Mouse (Mus musculus) lung, postnatal 0 days (tissue): Measurements from ENCODE around the gene Grik4. TPM values are rescaled to one million over a fixed set of nuclear protein-coding genes. Genes with fewer than 3 reads are reported as not detected.
A peak's percentile ranks its signal among the peaks of the same experiment; 100 is the strongest.
"Not testable (repeated sequence)": the region's sequence is repeated elsewhere in the genome, so short reads cannot be mapped to it uniquely, and the experiment has no call there.

ENCODE experiments used
- ATAC-seq: fragments of 200-750 bp; cut with Nextera tagmentation; 2 replicates; pipeline ENCODE4 v1.8.0; 2017; ENCODE audit warnings: moderate library complexity
- DNase-seq: peaks from one replicate; pipeline ENCODE4 v3.0.0-alpha.2; 2016; ENCODE audit warnings: low spot score
- H3K27ac ChIP-seq: fragments of 300-500 bp; sonication (generic); 2 replicates; pipeline ENCODE4 v1.5.1; 2014; ENCODE audit warnings: antibody characterized with exemption, mild to moderate bottlenecking, low read length, mixed read lengths
- H3K27me3 ChIP-seq: fragments of 300-500 bp; sonication (generic); replicated peaks from 2 replicates; pipeline ENCODE4 v1.6.1; 2014; ENCODE audit warnings: low read length, mixed read lengths; ENCODE audit not compliant: insufficient read depth
- H3K36me3 ChIP-seq: fragments of 300-500 bp; sonication (generic); 2 replicates; pipeline ENCODE4 v1.6.1; 2014; ENCODE audit warnings: low read length, mixed read lengths; ENCODE audit not compliant: insufficient read depth
- H3K4me1 ChIP-seq: fragments of 300-500 bp; sonication (generic); 2 replicates; pipeline ENCODE4 v1.6.1; 2014; ENCODE audit warnings: antibody characterized with exemption, low read depth, low read length, mixed read lengths; ENCODE audit not compliant: insufficient read depth
- H3K4me2 ChIP-seq: fragments of 300-500 bp; sonication (generic); replicated peaks from 2 replicates; pipeline ENCODE4 v1.6.1; 2014; ENCODE audit warnings: low read depth, mild to moderate bottlenecking, low read length, moderate library complexity, mixed read lengths
- H3K4me3 ChIP-seq: fragments of 300-500 bp; sonication (generic); 2 replicates; pipeline ENCODE4 v1.5.1; 2014; ENCODE audit warnings: low read depth, low read length
- H3K9ac ChIP-seq: fragments of 300-500 bp; sonication (generic); replicated peaks from 2 replicates; pipeline ENCODE4 v1.6.1; 2014; ENCODE audit warnings: low read depth, mild to moderate bottlenecking
- H3K9me3 ChIP-seq: fragments of 300-500 bp; sonication (generic); 2 replicates; pipeline ENCODE4 v1.6.1; 2016; ENCODE audit warnings: low read length, mixed read lengths
- CTCF ChIP-seq: IDR thresholded peaks from 2 replicates; pipeline ENCODE4 v1.5.1; 2016; ENCODE audit warnings: antibody characterized with exemption, mild to moderate bottlenecking
- EP300 ChIP-seq: IDR thresholded peaks from 2 replicates; pipeline ENCODE4 v1.6.1; 2016; ENCODE audit warnings: antibody characterized with exemption, mild to moderate bottlenecking, control low read depth
- WGBS: fragments of 180-500 bp; shearing (Covaris S2); extraction: QIAGEN DNeasy Blood & Tissue Kit; methylation state at CpG from one replicate; pipeline ENCODE4 v1.1.7; 2014; 5-methylcytosine and 5-hydroxymethylcytosine counted together
- polyA plus RNA-seq: library from polyadenylated mRNA; unstranded; fragments of >200 nt; fragmentation: Nextera tagmentation; extraction: Ambion mirVana; gene quantifications from 2 replicates; pipeline ENCODE4 v1.2.1, GENCODE M21; 2015

The Grik4 gene
- polyA plus RNA-seq = 0.47 and 0.67 TPM in 2 replicates

- DNase-seq (peak; percentile 82), ATAC-seq (peak; percentile 88)
- Histone ChIP-seq H3K9ac (peak within 1 kb of the TSS; percentile 32; the same call in 1 of the 2 replicates), H3K27me3 (no peaks in the 10 kb centered on the region), H3K27ac (no peak within 1 kb of the TSS), H3K9me3 (no peaks in the 10 kb centered on the region), H3K4me3 (peak within 1 kb of the TSS; percentile 56), H3K4me2 (peak within 1 kb of the TSS; percentile 100), H3K4me1 (no peaks in the 10 kb centered on the region), H3K36me3 (no peaks in the 10 kb centered on the region)
- TF ChIP-seq CTCF (peak; percentile 44), EP300 (no peak)
- WGBS = under 1% methylated on average over 51 of the region's 68 CpGs
These were observed at the start of gene Grik4 for GRCm38 (mm10) chr9:42943781-42944535. Grik4 (minus strand) TSS chr9:42944493.

GRCm38 (mm10) chr9:42993659-42994058, 49.4 kb upstream of the Grik4 start:
- H3K36me3 ChIP-seq = peaks cover 49% of the 10 kb centered on the region; the same call in 1 of the 2 replicates
- no peak for TF ChIP-seq EP300
- TF ChIP-seq CTCF = no peak
- no peak overlapping the region for H3K27ac ChIP-seq
- ATAC-seq (no peak), DNase-seq (no peak)
- WGBS = 86% methylated on average over 4 of the region's 4 CpGs
- no peak overlapping the region for H3K9ac ChIP-seq
- H3K4me2 ChIP-seq = no peak overlapping the region
- no peaks in the 10 kb centered on the region for H3K27me3 ChIP-seq
- H3K4me1 ChIP-seq = no peaks in the 10 kb centered on the region
- H3K4me3 ChIP-seq = no peak overlapping the region
- H3K9me3 ChIP-seq = no peaks in the 10 kb centered on the region

- Histone ChIP-seq H3K27me3 (no peaks in the 10 kb centered on the region), H3K36me3 (peaks cover 45% of the 10 kb centered on the region), H3K4me2 (no peak overlapping the region), H3K9me3 (no peaks in the 10 kb centered on the region), H3K4me3 (no peak overlapping the region), H3K9ac (no peak overlapping the region), H3K4me1 (no peaks in the 10 kb centered on the region), H3K27ac (no peak overlapping the region)
- no peak for ATAC-seq
- TF ChIP-seq CTCF (no peak), EP300 (no peak)
- 80% methylated on average over 4 of the region's 4 CpGs for WGBS
- DNase-seq = no peak
These were observed 43.7 kb upstream of the Grik4 start for GRCm38 (mm10) chr9:42987988-42988387.

GRCm38 (mm10) chr9:42968894-42969521, 24.7 kb upstream of the Grik4 start:
- H3K4me2 ChIP-seq = no peak overlapping the region
- 62% methylated on average over 11 of the region's 11 CpGs for WGBS
- no peak for DNase-seq
- no peaks in the 10 kb centered on the region for H3K4me1 ChIP-seq
- no peak overlapping the region for H3K4me3 ChIP-seq
- H3K27me3 ChIP-seq = no peaks in the 10 kb centered on the region
- no peaks in the 10 kb centered on the region for H3K9me3 ChIP-seq
- H3K27ac ChIP-seq = no peak overlapping the region
- no peak for TF ChIP-seq CTCF
- no peak for TF ChIP-seq EP300
- peaks cover 34% of the 10 kb centered on the region for H3K36me3 ChIP-seq
- ATAC-seq = no peak
- H3K9ac ChIP-seq = no peak overlapping the region

- H3K9ac ChIP-seq = no peak overlapping the region
- H3K27ac ChIP-seq = no peak overlapping the region
- peaks cover 27% of the 10 kb centered on the region for H3K36me3 ChIP-seq
- no peak for TF ChIP-seq CTCF
- TF ChIP-seq EP300 = no peak
- H3K9me3 ChIP-seq = no peaks in the 10 kb centered on the region
- H3K27me3 ChIP-seq = no peaks in the 10 kb centered on the region
- ATAC-seq = no peak
- 76% methylated on average over 9 of the region's 9 CpGs for WGBS
- no peak for DNase-seq
- H3K4me3 ChIP-seq = no peak overlapping the region
- H3K4me1 ChIP-seq = no peaks in the 10 kb centered on the region
- H3K4me2 ChIP-seq = no peak overlapping the region
These were observed 23.4 kb upstream of the Grik4 start for GRCm38 (mm10) chr9:42967731-42968130.

- not testable (repeated sequence) for ATAC-seq, H3K9ac ChIP-seq, H3K4me1 ChIP-seq, DNase-seq, H3K4me3 ChIP-seq, H3K9me3 ChIP-seq, H3K27ac ChIP-seq, H3K27me3 ChIP-seq, H3K4me2 ChIP-seq
- H3K36me3 ChIP-seq = peaks cover 18% of the 10 kb centered on the region; the same call in 1 of the 2 replicates
- 91% methylated on average over 2 of the region's 3 CpGs for WGBS
These were observed 20.5 kb upstream of the Grik4 start for GRCm38 (mm10) chr9:42964809-42965208.
